ENCODE assay signal across 8 mouse cellular contexts in genomic region chrX:101299473-101300426, GRCm38 (mm10). TPM values are rescaled to one million over a fixed set of nuclear protein-coding genes. Genes with fewer than 3 reads are reported as not detected.
DNase-seq lines count a peak whose midpoint lies in the region; ATAC-seq lines count a peak whose summit lies in the region.

No protein-coding gene starts in this region.

- H3K27ac ChIP-seq in kidney, embryonic 16.5 days (ENCODE audit: low read length), result no peak overlapping the region
- peak overlapping the region; percentile 90 for H3K27ac ChIP-seq in hindbrain, embryonic 16.5 days (ENCODE audit: low read depth, low read length)
- no peak overlapping the region; the same call in 1 of the 2 replicates for H3K27ac ChIP-seq in neural tube, embryonic 12.5 days

- H3K9me3 ChIP-seq in kidney, embryonic 16.5 days (ENCODE audit: low read length), result no peaks in the 10 kb centered on the region
- no peaks in the 10 kb centered on the region for H3K9me3 ChIP-seq in hindbrain, embryonic 16.5 days (ENCODE audit: control insufficient read depth, low read length)
- no peaks in the 10 kb centered on the region for H3K9me3 ChIP-seq in neural tube, embryonic 12.5 days

- peak; percentile 43; the same call in 1 of the 2 replicates for ATAC-seq in kidney, embryonic 16.5 days (ENCODE audit: low FRiP score, low TSS enrichment)
- peak; percentile 73 for ATAC-seq in hindbrain, embryonic 16.5 days
- peak; percentile 76 for ATAC-seq in neural tube, embryonic 12.5 days (ENCODE audit: low FRiP score, low read depth)

- peak overlapping the region; percentile 55 for H3K4me2 ChIP-seq in kidney, embryonic 16.5 days (replicated peaks; ENCODE audit: low read depth, low read length)
- H3K4me2 ChIP-seq in hindbrain, embryonic 16.5 days (ENCODE audit: low read length), result peak overlapping the region; percentile 59
- peak overlapping the region; percentile 55 for H3K4me2 ChIP-seq in neural tube, embryonic 12.5 days (replicated peaks)

- peak overlapping the region; percentile 40 for H3K4me3 ChIP-seq in kidney, embryonic 16.5 days (ENCODE audit: low read length)
- peak overlapping the region; percentile 54 for H3K4me3 ChIP-seq in hindbrain, embryonic 16.5 days (ENCODE audit: low read length)
- H3K4me3 ChIP-seq in neural tube, embryonic 12.5 days, result peak overlapping the region; percentile 44

- H3K36me3 ChIP-seq in kidney, embryonic 16.5 days (ENCODE audit: insufficient read depth, low read length), result peaks cover 8% of the 10 kb centered on the region; the same call in 1 of the 2 replicates
- H3K36me3 ChIP-seq in hindbrain, embryonic 16.5 days (ENCODE audit: control insufficient read depth, insufficient read depth, low read length), result no peaks in the 10 kb centered on the region
- H3K36me3 ChIP-seq in neural tube, embryonic 12.5 days, result peaks cover 7% of the 10 kb centered on the region; the same call in 1 of the 2 replicates

- intact Hi-C loops in left cerebral cortex, postnatal 25 days (cut with DNase I), result loop anchor here (1.0 kb wide), 1 partner anchor 33 kb away; no protein-coding TSS in a partner anchor

- H3K4me1 ChIP-seq in kidney, embryonic 16.5 days (ENCODE audit: insufficient read depth, low read length), result no peaks in the 10 kb centered on the region
- H3K4me1 ChIP-seq in hindbrain, embryonic 16.5 days (ENCODE audit: control insufficient read depth, insufficient read depth, low read depth, low read length), result peaks cover 29% of the 10 kb centered on the region; the same call in 1 of the 2 replicates
- peaks cover 11% of the 10 kb centered on the region for H3K4me1 ChIP-seq in neural tube, embryonic 12.5 days

- WGBS in kidney, embryonic 16.5 days, result 25% methylated on average over 11 of the region's 13 CpGs
- 33% methylated on average over 7 of the region's 13 CpGs for WGBS in hindbrain, embryonic 16.5 days
- WGBS in neural tube, embryonic 12.5 days, result 15% methylated on average over 13 of the region's 13 CpGs

- DNase-seq in kidney, postnatal 14 days, result no peak
- DNase-seq in embryo, embryonic 9.5 days (ENCODE audit: extremely low spot score), result peak; percentile 34
- DNase-seq in thymus, postnatal 25 days, result no peak
- no peak for DNase-seq in left cerebral cortex, postnatal 25 days (ENCODE audit: low spot score in 2 of 2)
- DNase-seq in spleen, adult 18-20 months, result no peak

- H3K27me3 ChIP-seq in kidney, embryonic 16.5 days (ENCODE audit: insufficient read depth, low read length), result peaks cover 9% of the 10 kb centered on the region; the same call in 1 of the 2 replicates
- H3K27me3 ChIP-seq in hindbrain, embryonic 16.5 days (replicated peaks; ENCODE audit: control insufficient read depth, insufficient read depth, low read length), result no peaks in the 10 kb centered on the region
- H3K27me3 ChIP-seq in neural tube, embryonic 12.5 days (replicated peaks), result 0 out of 2 replicates have a peak, but pooled peaks cover 3% of the 10 kb centered on the region

- H3K9ac ChIP-seq in kidney, embryonic 16.5 days (replicated peaks; ENCODE audit: low read length), result peak overlapping the region; percentile 54
- peak overlapping the region; percentile 72 for H3K9ac ChIP-seq in hindbrain, embryonic 16.5 days (ENCODE audit: low read depth, low read length)
- H3K9ac ChIP-seq in neural tube, embryonic 12.5 days, result peak overlapping the region; percentile 54

RNA-seq across cellular contexts. Expression of gene Nlgn3, which starts 0.8 kb away (rescaled TPM):
- polyA plus RNA-seq in kidney, embryonic 16.5 days (2015; fragmentation: Nextera tagmentation; extraction: Ambion mirVana), result 6.8 and 7.5 TPM in 2 replicates
- polyA plus RNA-seq in hindbrain, embryonic 16.5 days (2015; fragmentation: Nextera tagmentation; extraction: Ambion mirVana), result 88.0 and 92.3 TPM in 2 replicates
- polyA plus RNA-seq in neural tube, embryonic 12.5 days (2016; fragmentation: Nextera tagmentation; extraction: Ambion mirVana), result 32.5 and 32.8 TPM in 2 replicates
- total RNA-seq in left cerebral cortex, postnatal 25 days (2021), result 100 to 1,000 TPM; 174 to 180 TPM

RNA-seq across cellular contexts. Expression of gene Med12, which starts 25.9 kb away (rescaled TPM):
- polyA plus RNA-seq in kidney, embryonic 16.5 days (2015; fragmentation: Nextera tagmentation; extraction: Ambion mirVana), result 40.8 and 42.3 TPM in 2 replicates
- 17.6 and 25.2 TPM in 2 replicates for polyA plus RNA-seq in hindbrain, embryonic 16.5 days (2015; fragmentation: Nextera tagmentation; extraction: Ambion mirVana)
- 29.0 and 40.2 TPM in 2 replicates for polyA plus RNA-seq in neural tube, embryonic 12.5 days (2016; fragmentation: Nextera tagmentation; extraction: Ambion mirVana)
- 10 to 100 TPM; 18.4 to 22.7 TPM for total RNA-seq in left cerebral cortex, postnatal 25 days (2021)

RNA-seq across cellular contexts. Expression of gene Gm20489, which starts 30.9 kb away (rescaled TPM):
- polyA plus RNA-seq in kidney, embryonic 16.5 days (2015; fragmentation: Nextera tagmentation; extraction: Ambion mirVana), result not detected in 2 replicates
- polyA plus RNA-seq in hindbrain, embryonic 16.5 days (2015; fragmentation: Nextera tagmentation; extraction: Ambion mirVana), result not detected in 2 replicates
- not detected in 2 replicates for polyA plus RNA-seq in neural tube, embryonic 12.5 days (2016; fragmentation: Nextera tagmentation; extraction: Ambion mirVana)
- total RNA-seq in left cerebral cortex, postnatal 25 days (2021), result not detected

RNA-seq across cellular contexts. Expression of gene Il2rg, which starts 31.7 kb away (rescaled TPM):
- 26.0 and 26.5 TPM in 2 replicates for polyA plus RNA-seq in kidney, embryonic 16.5 days (2015; fragmentation: Nextera tagmentation; extraction: Ambion mirVana)
- polyA plus RNA-seq in hindbrain, embryonic 16.5 days (2015; fragmentation: Nextera tagmentation; extraction: Ambion mirVana), result 6.8 and 7.9 TPM in 2 replicates
- polyA plus RNA-seq in neural tube, embryonic 12.5 days (2016; fragmentation: Nextera tagmentation; extraction: Ambion mirVana), result 3.8 and 5.0 TPM in 2 replicates
- total RNA-seq in left cerebral cortex, postnatal 25 days (2021), result 1 to 10 TPM; 1.5 to 1.6 TPM

RNA-seq across cellular contexts. Expression of gene Gm614, which starts 36.0 kb away (rescaled TPM):
- polyA plus RNA-seq in kidney, embryonic 16.5 days (2015; fragmentation: Nextera tagmentation; extraction: Ambion mirVana), result not detected in 2 replicates
- not detected in 2 replicates for polyA plus RNA-seq in hindbrain, embryonic 16.5 days (2015; fragmentation: Nextera tagmentation; extraction: Ambion mirVana)
- polyA plus RNA-seq in neural tube, embryonic 12.5 days (2016; fragmentation: Nextera tagmentation; extraction: Ambion mirVana), result not detected in 2 replicates
- not detected for total RNA-seq in left cerebral cortex, postnatal 25 days (2021)
